Mouse (Mus musculus): Measurements from ENCODE around the gene Nipal3. TPM values are rescaled to one million over a fixed set of nuclear protein-coding genes. Genes with fewer than 3 reads are reported as not detected.
A peak's percentile ranks its signal among the peaks of the same experiment; 100 is the strongest.

Nipal3 gene
- polyA plus RNA-seq, 2 experiments from 2014 or later: 11.6 to 15.8 TPM

DNA sequence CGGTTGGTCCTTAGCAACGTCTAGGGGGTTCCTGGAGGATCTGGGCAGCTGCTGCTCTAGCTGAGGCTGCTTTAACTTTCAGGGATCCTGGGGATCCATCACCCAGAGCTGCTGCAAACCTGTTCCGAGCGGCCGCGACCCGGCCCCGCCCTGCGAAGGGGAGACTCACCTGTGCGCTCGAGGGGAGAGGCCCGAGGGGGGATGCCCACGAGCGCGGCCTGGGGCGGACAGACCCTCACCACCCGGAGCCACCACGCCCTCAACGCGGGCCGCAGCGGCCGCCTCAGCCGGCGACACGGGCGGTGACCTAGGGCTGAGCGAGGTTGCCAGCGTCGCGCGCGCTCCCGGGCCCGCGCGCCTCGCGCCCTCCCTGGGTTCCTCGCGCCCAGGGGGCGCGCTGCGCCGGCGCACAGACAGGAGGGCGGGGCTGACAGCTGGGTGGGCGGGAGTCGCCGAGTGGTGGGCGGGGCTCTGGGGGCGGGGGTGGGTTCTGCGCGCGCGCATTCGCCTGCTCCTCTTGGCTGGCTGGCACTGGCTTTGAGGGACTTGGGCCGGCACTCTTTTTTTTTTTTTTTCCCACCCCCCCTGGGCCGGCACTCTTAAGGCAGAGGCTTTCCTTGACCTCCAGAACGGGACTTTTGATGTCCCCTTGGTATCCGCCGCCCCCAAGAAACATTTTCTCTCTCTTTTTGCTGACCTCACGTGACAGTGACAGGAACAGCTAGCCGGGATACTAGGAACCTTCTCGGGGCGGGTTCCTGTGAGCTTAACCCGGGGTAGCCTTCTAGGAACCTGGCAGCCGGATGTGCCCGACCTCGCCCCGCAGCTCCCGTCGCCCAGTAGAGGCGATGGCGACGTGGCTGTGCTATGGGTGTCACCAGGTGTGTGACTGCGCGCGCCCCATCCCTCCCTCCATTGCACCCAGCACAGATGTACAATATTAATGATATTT lies 61.1 kb downstream of the Nipal3 start, which contains the start of gene Rcan3:
Gene Rcan3, minus strand, starts transcription at position 411 of the 952 bp plus-strand sequence.
- ATAC-seq: peak; percentile 76

GRCm38 (mm10) chr4:135433086-135433442 lies 61.8 kb downstream of the Nipal3 start:
- no peak for ATAC-seq

- ATAC-seq: no peak
These were observed 64.7 kb downstream of the Nipal3 start for GRCm38 (mm10) chr4:135429990-135430760.

- no peak for ATAC-seq
These were observed 65.5 kb downstream of the Nipal3 start for GRCm38 (mm10) chr4:135429383-135429782.

- peak; percentile 49 for ATAC-seq
These were observed 68.3 kb downstream of the Nipal3 start for GRCm38 (mm10) chr4:135426587-135426986.

DNA sequence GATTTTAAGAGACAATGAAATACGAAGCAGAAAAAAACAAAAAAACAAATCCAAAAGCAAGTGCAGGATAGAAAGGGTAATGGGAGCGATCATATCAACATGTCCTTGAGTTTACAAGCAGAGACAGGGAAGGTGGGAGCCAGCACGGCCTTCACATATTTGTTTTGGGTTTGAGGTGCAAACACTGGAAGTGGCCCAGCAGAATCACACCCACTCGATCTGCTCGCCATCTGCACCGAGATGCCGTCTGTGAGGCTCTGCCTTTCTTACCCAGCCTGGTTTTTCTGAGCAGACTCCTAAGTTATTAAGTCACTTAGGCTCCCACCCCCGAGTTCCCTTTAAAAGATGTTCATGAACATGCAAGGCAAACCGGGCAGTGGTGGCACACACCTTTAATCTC lies 69.2 kb downstream of the Nipal3 start:
- no peak for ATAC-seq

DNA sequence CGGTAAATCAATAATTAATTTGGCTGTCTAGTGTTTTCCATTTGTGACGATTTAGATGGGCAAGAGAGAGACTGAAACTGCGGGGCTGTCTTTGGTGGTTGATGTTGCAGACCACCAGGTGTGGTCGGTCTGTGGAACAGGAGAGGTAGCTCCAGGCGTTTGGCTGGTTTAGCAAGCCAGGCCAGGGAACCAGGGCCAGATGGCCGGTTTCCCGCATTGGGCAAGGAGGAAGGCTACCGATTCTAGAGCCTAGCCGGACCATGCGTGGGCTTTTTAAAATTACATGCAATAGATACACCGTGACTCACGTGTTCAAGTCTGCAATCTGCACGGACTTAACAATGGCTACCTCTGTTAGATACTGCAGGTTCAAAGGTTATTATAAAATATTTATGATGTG lies 73.9 kb downstream of the Nipal3 start:
- ATAC-seq: no peak

DNA sequence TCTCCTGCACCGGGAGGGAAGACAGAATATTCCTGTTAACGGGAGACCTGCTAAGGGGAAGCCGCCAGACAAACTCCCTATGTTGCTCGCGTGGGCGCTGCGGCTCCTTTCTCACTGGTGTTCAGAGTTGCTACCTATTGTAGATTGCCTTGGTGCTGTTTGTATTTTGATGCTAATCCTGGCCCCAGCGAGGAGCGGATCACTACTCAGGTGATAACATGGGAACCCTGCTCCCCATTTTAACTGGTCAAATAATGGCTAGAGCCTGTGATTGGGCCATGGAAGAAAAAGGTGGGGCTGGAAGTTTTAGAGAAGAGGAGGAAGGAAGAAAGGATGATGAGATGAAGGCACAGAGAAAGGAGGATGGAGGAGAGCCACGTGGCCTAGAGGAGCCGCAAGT lies 74.4 kb downstream of the Nipal3 start:
- ATAC-seq: no peak

DNA sequence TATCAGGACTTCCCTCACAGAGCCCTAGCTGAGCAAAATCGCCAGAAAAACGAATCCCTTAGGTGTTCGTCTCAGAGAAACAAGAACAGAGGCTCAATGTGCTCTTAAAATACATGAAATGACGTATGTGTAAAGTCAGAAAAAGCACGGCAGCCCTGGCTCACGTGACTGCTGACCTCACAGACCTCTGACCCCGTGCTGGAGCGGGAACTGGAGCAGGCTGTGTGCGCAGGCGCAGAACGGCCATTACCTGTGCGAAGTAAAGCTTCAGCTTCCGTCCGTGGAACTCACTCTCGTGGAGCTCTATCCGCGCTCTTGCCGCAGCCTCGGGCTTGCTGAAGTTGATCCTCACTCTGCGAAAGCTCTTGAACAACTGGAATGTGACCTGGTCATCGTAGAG lies 74.8 kb downstream of the Nipal3 start:
- ATAC-seq: no peak

GRCm38 (mm10) chr4:135416367-135416766 lies 78.5 kb downstream of the Nipal3 start:
- peak; percentile 74 for ATAC-seq

- no peak for ATAC-seq
These were observed 81.3 kb downstream of the Nipal3 start for GRCm38 (mm10) chr4:135413491-135413890.

DNA sequence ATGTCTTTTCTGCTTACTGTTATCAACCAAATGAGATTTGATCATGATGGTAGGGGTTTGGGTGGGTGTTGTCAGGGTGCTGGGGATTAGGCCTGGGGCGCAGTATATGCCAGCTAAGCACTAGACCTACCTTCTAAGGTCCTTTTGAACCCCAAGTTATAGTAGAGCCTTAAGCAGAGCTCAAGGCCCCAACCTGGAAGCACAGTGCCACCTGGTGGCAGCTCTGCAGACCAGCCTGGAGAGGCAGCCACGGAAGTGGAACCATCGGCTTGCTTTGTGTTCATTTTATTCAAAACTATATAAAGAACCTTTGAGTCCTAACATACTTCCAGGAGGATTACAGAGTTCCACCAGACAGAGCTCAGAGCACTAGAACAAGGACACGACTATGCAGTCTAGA lies 83.2 kb downstream of the Nipal3 start:
- peak; percentile 76 for ATAC-seq

DNA sequence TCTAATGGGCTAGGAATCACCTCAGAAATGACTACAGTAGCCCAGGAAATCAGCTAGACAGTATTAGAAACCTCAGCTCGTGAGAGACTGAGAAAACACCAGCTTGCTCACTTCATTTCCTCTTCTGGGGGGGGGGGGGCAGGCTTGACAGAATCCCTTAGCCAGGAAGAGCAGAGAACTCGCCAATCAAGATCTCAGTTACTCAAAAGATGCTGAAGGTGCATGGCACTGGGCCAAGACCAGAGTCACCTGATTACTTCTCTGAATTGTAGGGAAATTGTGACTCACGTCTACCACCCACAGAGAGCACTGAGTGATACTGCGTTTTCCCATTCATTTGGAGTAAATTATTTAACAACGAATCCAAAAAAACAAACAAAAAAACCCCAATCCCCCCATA lies 88.7 kb downstream of the Nipal3 start:
- peak; percentile 90 for ATAC-seq

DNA sequence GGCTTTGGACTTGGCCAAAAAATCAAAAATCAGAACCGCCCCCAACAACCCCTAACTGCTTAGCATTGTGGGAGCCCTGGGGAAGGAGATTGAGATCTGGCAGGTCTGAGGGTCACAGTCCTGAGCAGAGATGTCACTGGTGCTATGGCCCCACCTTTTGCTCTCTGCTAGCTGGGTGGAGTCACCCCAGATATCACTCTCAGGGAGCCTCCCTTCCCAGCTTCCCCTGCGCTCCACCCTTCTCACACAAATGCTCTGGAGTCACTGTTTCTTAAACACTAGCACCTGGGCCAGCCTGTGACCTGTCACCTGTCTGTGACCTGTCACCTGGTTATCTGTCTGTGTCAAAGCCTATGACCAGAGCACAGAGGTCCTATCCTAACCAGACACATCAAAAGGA lies 89.9 kb downstream of the Nipal3 start:
- ATAC-seq: no peak

DNA sequence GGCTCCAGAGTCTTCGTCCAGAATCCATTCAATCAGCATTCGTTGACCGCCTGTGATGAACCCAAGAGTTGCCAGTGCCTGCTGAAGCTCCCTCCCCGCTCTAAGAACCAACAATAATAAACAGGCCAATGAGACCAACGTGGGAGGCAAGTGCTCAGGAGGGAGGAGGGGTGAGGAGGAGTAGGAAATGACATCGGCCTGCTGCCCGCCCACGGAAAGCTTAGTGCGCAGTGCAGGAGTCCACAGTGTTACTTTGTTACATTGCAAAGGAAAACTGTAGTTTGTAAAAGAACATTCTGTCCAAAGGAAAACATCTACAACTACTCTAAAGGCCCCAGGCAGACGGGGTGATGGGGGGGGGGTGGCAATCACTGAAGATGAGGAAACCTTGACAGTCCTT lies 90.8 kb downstream of the Nipal3 start:
- ATAC-seq: peak; percentile 51

- ATAC-seq: no peak
These were observed 93.0 kb downstream of the Nipal3 start for GRCm38 (mm10) chr4:135401881-135402280.

DNA sequence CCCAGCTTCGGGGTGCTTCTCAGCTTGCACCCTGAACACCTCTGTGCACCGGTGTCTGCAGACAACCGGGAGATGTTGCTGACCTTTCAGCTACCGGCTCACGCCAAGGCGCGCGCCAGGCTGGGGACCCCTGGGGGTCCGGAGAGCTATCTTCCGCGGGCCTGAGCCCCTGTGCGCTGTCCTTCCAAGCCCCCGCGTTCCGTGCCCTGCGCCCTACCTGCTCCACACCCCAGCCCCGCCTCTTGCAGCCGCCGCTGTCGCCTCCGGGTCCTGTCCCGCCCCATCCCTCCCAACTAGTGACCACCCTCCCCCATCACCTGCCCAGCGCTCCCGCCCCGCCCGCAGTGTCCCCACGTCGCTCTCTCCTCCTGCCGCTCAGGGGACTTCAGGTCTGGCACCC lies 96.8 kb downstream of the Nipal3 start, which contains the start of gene Ncmap:
Gene Ncmap, minus strand, starts transcription at position 237 of the 400 bp plus-strand sequence.
- peak; percentile 62 for ATAC-seq

- ATAC-seq: peak; percentile 26
These were observed 97.3 kb downstream of the Nipal3 start for GRCm38 (mm10) chr4:135397551-135397950.

GRCm38 (mm10) chr4:135396303-135396702 lies 98.5 kb downstream of the Nipal3 start:
- no peak for ATAC-seq
